Mouse (Mus musculus) bone marrow macrophage, adult 2 months (primary cell): ENCODE data around the gene Tmem260. TPM values are rescaled to one million over a fixed set of nuclear protein-coding genes. Genes with fewer than 3 reads are reported as not detected.

Experiments used
- H3K27ac ChIP-seq: 2 replicates; pipeline ENCODE4 v1.5.1; 2012; ENCODE audit warnings: low read depth, low read length; ENCODE audit not compliant: insufficient read depth
- H3K4me1 ChIP-seq: 2 replicates; pipeline ENCODE4 v1.6.1; 2012; ENCODE audit warnings: low read length; ENCODE audit not compliant: control insufficient read depth, insufficient read depth
- H3K4me3 ChIP-seq: 2 replicates; pipeline ENCODE4 v1.5.1; 2012; ENCODE audit warnings: mild to moderate bottlenecking, low read length, moderate library complexity; ENCODE audit not compliant: insufficient read depth
- CTCF ChIP-seq: IDR thresholded peaks from 2 replicates; pipeline ENCODE4 v1.5.1; 2012; ENCODE audit warnings: low read depth, mild to moderate bottlenecking, low read length, moderate library complexity
- POLR2A ChIP-seq: IDR thresholded peaks from 2 replicates; pipeline ENCODE4 v1.6.1; 2012; ENCODE audit warnings: mild to moderate bottlenecking, low read depth, low read length, borderline replicate concordance
- polyA plus RNA-seq: library from polyadenylated mRNA; stranded (reverse); fragments of >200 nt; gene quantifications from 2 replicates; pipeline ENCODE4 v1.2.4, GENCODE M21; 2012; ENCODE audit not compliant: missing spikeins, insufficient read depth, insufficient read length

Tmem260 gene
- polyA plus RNA-seq = 19.0 and 21.4 TPM in 2 replicates

DNA sequence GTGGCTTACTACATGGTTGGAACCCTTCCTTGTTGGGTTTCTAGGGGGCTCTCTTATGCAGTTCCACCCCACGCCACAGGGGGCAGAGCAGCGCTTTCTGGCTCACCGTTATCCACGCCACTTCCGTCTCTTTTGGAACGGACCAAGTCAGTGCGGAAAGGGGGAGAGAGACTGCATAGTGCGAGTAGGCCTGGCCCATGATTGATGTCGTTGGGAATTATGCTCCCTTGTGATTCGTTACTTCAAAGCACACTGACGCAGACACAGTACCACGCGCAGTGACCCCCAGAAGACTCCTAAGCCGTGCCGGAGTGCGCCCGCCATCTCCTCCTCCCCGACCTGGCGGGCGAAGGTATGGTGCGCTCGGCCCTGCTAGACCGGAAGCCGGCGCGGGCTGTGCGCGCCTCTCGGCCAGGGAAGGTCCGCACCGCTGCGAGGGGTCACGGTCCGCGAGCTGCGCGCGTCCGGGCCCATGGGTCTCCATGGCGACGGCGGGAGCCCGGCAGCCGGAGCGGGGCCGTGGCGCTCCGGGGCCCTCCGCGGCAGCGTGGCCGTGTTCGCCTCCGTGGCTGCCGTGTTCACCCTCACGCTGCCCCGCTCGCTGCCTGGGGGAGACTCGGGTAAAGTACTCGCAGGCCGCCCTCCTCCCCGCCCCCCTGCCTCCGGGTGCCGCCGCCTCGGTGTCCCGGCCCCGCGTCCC, at the start of gene Tmem260:
TSS of gene Tmem260 (plus strand) at position 141 of the 700 bp plus-strand sequence.
- peak within 1 kb of the TSS; percentile 72 for H3K27ac ChIP-seq
- 0 out of 2 replicates have a peak, but pooled peaks have one; percentile 60 for TF ChIP-seq POLR2A
- TF ChIP-seq CTCF = peak; percentile 53
- H3K4me1 ChIP-seq = peaks cover 3% of the 10 kb centered on the region; the same call in 1 of the 2 replicates
- peak within 1 kb of the TSS; percentile 71 for H3K4me3 ChIP-seq

GRCm38 (mm10) chr14:48406086-48406485, 39.8 kb upstream of the Tmem260 start:
- TF ChIP-seq CTCF (no peak), POLR2A (no peak)
- Histone ChIP-seq H3K4me1 (no peaks in the 10 kb centered on the region), H3K4me3 (no peak overlapping the region), H3K27ac (no peak overlapping the region)

- TF ChIP-seq CTCF (no peak), POLR2A (no peak)
- Histone ChIP-seq H3K4me1 (peaks cover 9% of the 10 kb centered on the region), H3K4me3 (no peak overlapping the region), H3K27ac (no peak overlapping the region)
These were observed 28.9 kb upstream of the Tmem260 start for GRCm38 (mm10) chr14:48417064-48417463.

DNA sequence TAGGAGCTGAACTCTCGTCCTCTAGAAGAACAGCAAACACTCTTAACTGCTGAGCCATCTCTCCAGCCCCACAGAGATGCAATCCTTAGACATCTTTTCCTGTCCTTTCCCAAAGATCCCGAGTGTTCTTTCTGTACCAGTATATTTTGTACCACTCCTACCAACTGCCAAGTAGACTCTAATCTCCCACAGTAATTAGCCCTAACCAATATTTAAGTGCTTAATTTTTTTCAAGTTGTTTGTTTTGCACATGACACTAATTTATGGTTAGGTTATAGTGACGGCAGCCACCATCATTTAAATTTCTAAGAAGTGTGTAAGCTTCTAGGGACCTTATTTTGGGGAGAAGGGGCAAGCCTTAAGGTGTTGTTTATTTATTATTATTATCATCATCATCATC, 27.7 kb upstream of the Tmem260 start:
- Histone ChIP-seq H3K27ac (no peak overlapping the region), H3K4me3 (no peak overlapping the region), H3K4me1 (peaks cover 19% of the 10 kb centered on the region)
- TF ChIP-seq POLR2A (no peak), CTCF (no peak)

DNA sequence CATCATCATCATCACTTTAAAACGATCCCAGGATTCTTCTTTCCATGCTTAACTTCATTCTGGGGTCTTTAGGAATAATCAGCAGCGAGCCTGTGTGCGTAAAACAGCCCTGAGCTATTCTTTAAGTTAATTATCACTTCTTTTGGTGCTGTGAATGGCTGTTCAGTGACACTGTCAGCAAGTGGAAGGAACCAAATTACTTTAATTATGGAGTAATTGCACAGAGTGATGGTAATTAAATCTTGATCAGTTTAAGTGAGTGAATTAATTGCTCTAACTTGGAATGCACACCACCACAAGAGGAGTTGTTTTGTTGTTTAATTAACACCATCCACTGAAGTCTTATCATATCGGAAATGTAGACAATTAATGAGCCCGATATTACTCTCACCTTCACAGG, 27.3 kb upstream of the Tmem260 start:
- Histone ChIP-seq H3K4me3 (no peak overlapping the region), H3K4me1 (peaks cover 23% of the 10 kb centered on the region), H3K27ac (no peak overlapping the region)
- TF ChIP-seq CTCF (no peak), POLR2A (no peak)

- no peak overlapping the region; the same call in 1 of the 2 replicates for H3K4me3 ChIP-seq
- no peak for TF ChIP-seq CTCF
- peak overlapping the region; percentile 65 for H3K27ac ChIP-seq
- H3K4me1 ChIP-seq = peaks cover 24% of the 10 kb centered on the region
These were observed 24.4 kb upstream of the Tmem260 start for GRCm38 (mm10) chr14:48421476-48421875.

DNA sequence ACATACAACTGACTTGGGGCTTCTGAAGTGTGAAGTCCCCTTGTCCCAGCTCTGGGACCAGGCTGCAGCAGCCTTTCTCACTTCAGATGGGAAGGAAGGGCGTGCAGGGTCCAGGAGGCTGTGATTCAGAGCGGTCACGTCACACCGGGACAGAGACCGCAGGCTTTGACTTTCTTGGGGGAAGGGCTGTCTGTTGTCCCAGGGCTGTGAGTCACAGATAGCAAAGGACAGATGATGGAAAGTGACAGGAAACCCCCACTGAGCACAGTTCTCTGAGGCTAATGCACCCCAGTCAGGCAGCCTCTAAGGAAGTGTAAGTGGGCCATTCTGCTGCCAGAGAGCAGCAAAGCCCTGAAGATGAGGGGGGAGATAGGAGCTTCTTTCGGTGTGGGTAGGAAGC, 23.9 kb upstream of the Tmem260 start:
- Histone ChIP-seq H3K27ac (peak overlapping the region; percentile 65), H3K4me3 (peak overlapping the region; percentile 25), H3K4me1 (peaks cover 24% of the 10 kb centered on the region)
- TF ChIP-seq CTCF (peak; percentile 35), POLR2A (no peak)

GRCm38 (mm10) chr14:48422436-48422835, 23.5 kb upstream of the Tmem260 start:
- H3K4me1 ChIP-seq = peaks cover 24% of the 10 kb centered on the region

GRCm38 (mm10) chr14:48422901-48423300, 23.0 kb upstream of the Tmem260 start:
- no peak overlapping the region for H3K4me3 ChIP-seq
- TF ChIP-seq POLR2A (no peak), CTCF (no peak)
- peak overlapping the region; percentile 65; the same call in 1 of the 2 replicates for H3K27ac ChIP-seq
- peaks cover 24% of the 10 kb centered on the region for H3K4me1 ChIP-seq

More at GRCm38 (mm10) chr14:48422436-48422835, 23.5 kb upstream of the Tmem260 start:
- Histone ChIP-seq H3K27ac (peak overlapping the region; percentile 65), H3K4me3 (peak overlapping the region; percentile 25)
- TF ChIP-seq POLR2A (no peak), CTCF (no peak)

GRCm38 (mm10) chr14:48431978-48432377, 13.9 kb upstream of the Tmem260 start:
- H3K4me1 ChIP-seq = peaks cover 9% of the 10 kb centered on the region
- no peak overlapping the region for H3K4me3 ChIP-seq
- no peak overlapping the region for H3K27ac ChIP-seq
- TF ChIP-seq POLR2A (no peak), CTCF (no peak)

DNA sequence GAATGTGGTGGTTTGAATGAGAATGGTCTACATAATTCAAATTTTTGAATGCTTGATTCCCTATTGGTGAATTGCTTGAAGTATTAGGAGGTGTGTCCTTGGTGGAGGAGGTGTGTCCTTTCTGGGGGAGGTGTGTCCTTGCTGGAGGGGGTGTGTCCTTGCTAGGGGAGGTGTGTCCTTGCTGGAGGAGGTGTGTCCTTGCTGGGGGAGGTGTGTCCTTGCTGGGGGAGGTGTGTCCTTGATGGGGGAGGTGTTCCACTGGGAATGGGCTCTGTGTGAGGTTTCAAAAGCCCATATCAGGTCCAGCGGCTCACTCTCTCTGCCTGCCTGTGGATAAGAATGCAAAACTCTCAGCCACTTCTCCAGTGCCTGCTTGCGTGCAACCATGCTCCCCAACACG, 2.1 kb upstream of the Tmem260 start:
- Histone ChIP-seq H3K27ac (no peak overlapping the region), H3K4me3 (no peak overlapping the region), H3K4me1 (peaks cover 3% of the 10 kb centered on the region; the same call in 1 of the 2 replicates)
- no peak for TF ChIP-seq POLR2A
- no peak for TF ChIP-seq CTCF
